ENCODE assay signal across 8 mouse cellular contexts in genomic region chr7:143463865-143464415, GRCm38 (mm10). TPM values are rescaled to one million over a fixed set of nuclear protein-coding genes. Genes with fewer than 3 reads are reported as not detected.
DNase-seq lines count a peak whose midpoint lies in the region; ATAC-seq lines count a peak whose summit lies in the region.

No protein-coding gene starts in this region.

- H3K4me3 ChIP-seq in embryonic facial prominence, embryonic 11.5 days (ENCODE audit: low read depth, low read length), result no peak overlapping the region
- no peak overlapping the region for H3K4me3 ChIP-seq in heart, embryonic 16.5 days (ENCODE audit: low read length)

- H3K27me3 ChIP-seq in embryonic facial prominence, embryonic 11.5 days (ENCODE audit: control insufficient read depth, insufficient read depth, low read length), result 0 out of 2 replicates have a peak, but pooled peaks cover 2% of the 10 kb centered on the region
- H3K27me3 ChIP-seq in heart, embryonic 16.5 days (ENCODE audit: control insufficient read depth, insufficient read depth, low read length), result 0 out of 2 replicates have a peak, but pooled peaks cover 2% of the 10 kb centered on the region

- DNase-seq in ES-CJ7 (ENCODE audit: low read depth, low spot score), result peak; percentile 78
- peak; percentile 89 for DNase-seq in adrenal gland, postnatal 10 days
- peak; percentile 86 for DNase-seq in embryonic facial prominence, embryonic 11.5 days (ENCODE audit: low spot score)
- peak; percentile 48 to 70 for DNase-seq in layer of hippocampus, adult 8-10 months (ENCODE audit: low spot score in 2 of 2)
- DNase-seq in lung, postnatal 10 days, result peak; percentile 87
- peak; percentile 72 for DNase-seq in right cerebral cortex, postnatal 25 days
- peak; percentile 67 to 85 for DNase-seq in urinary bladder, postnatal 4 days (ENCODE audit: low spot score in 2 of 2)

- H3K27ac ChIP-seq in embryonic facial prominence, embryonic 11.5 days (replicated peaks; ENCODE audit: low read depth, low read length), result peak overlapping the region; percentile 38
- no peak overlapping the region; the same call in 1 of the 2 replicates for H3K27ac ChIP-seq in heart, embryonic 16.5 days (ENCODE audit: low read length)

- no peak overlapping the region for H3K9ac ChIP-seq in embryonic facial prominence, embryonic 11.5 days (replicated peaks; ENCODE audit: low read length)
- H3K9ac ChIP-seq in heart, embryonic 16.5 days (ENCODE audit: low read length), result no peak overlapping the region

- 39% methylated on average over 11 of the region's 11 CpGs for WGBS in embryonic facial prominence, embryonic 11.5 days
- 16% methylated on average over 11 of the region's 11 CpGs for WGBS in heart, embryonic 16.5 days

- H3K9me3 ChIP-seq in embryonic facial prominence, embryonic 11.5 days (replicated peaks; ENCODE audit: control insufficient read depth, low read length), result peaks cover 18% of the 10 kb centered on the region
- H3K9me3 ChIP-seq in heart, embryonic 16.5 days (replicated peaks; ENCODE audit: control insufficient read depth, low read length), result peaks cover 16% of the 10 kb centered on the region

- no peak overlapping the region for H3K4me2 ChIP-seq in embryonic facial prominence, embryonic 11.5 days (ENCODE audit: low read depth, low read length)
- H3K4me2 ChIP-seq in heart, embryonic 16.5 days (ENCODE audit: low read depth, low read length), result peak overlapping the region; percentile 38

- no peak for ATAC-seq in embryonic facial prominence, embryonic 11.5 days (replicated peaks; ENCODE audit: insufficient number of reproducible peaks, low FRiP score, low TSS enrichment, low read depth)
- ATAC-seq in heart, embryonic 16.5 days (replicated peaks; ENCODE audit: extremely low read depth, insufficient read depth, low FRiP score), result no peak

- no peaks in the 10 kb centered on the region for H3K36me3 ChIP-seq in embryonic facial prominence, embryonic 11.5 days (replicated peaks; ENCODE audit: control insufficient read depth, insufficient read depth, low read depth, low read length)
- no peaks in the 10 kb centered on the region for H3K36me3 ChIP-seq in heart, embryonic 16.5 days (ENCODE audit: control insufficient read depth, insufficient read depth)

- no peaks in the 10 kb centered on the region; the same call in none of the 2 replicates for H3K4me1 ChIP-seq in embryonic facial prominence, embryonic 11.5 days (ENCODE audit: control insufficient read depth, insufficient read depth, low read length)
- H3K4me1 ChIP-seq in heart, embryonic 16.5 days (ENCODE audit: control insufficient read depth, insufficient read depth, low read length), result peaks cover 22% of the 10 kb centered on the region

RNA-seq across cellular contexts. Expression of gene Cdkn1c, which starts 3.1 kb away (rescaled TPM):
- total RNA-seq in adrenal gland, postnatal 10 days (2021), result 100 to 1,000 TPM; 386 to 453 TPM
- 1,085 and 1,117 TPM in 2 replicates for polyA plus RNA-seq in embryonic facial prominence, embryonic 11.5 days (2014; fragmentation: Nextera tagmentation; extraction: Ambion mirVana)
- 285 and 286 TPM in 2 replicates for polyA plus RNA-seq in heart, embryonic 16.5 days (2015; fragmentation: Nextera tagmentation; extraction: Ambion mirVana)
- total RNA-seq in layer of hippocampus, adult 8-10 months (2022), result 1 to 10 TPM; 4.4 to 9.9 (median 7.0) TPM

RNA-seq across cellular contexts. Expression of gene Slc22a18, which starts 9.6 kb away (rescaled TPM):
- 10 to 100 TPM in 1 of 2 experiments, 1 to 10 TPM in 1; 6.5 to 15.0 TPM for total RNA-seq in adrenal gland, postnatal 10 days (2021)
- polyA plus RNA-seq in embryonic facial prominence, embryonic 11.5 days (2014; fragmentation: Nextera tagmentation; extraction: Ambion mirVana), result 0.58 and 1.0 TPM in 2 replicates
- polyA plus RNA-seq in heart, embryonic 16.5 days (2015; fragmentation: Nextera tagmentation; extraction: Ambion mirVana), result 0.66 and 1.0 TPM in 2 replicates
- 1 to 10 TPM in 2 of 4 experiments, under 1 TPM in 1, not detected in 1; 0.66 to 1.4 (median 1.4) TPM for total RNA-seq in layer of hippocampus, adult 8-10 months (2022)

RNA-seq across cellular contexts. Expression of gene Phlda2, which starts 39.0 kb away (rescaled TPM):
- under 1 TPM in 1 of 2 experiments, not detected in 1; 0.82 TPM for total RNA-seq in adrenal gland, postnatal 10 days (2021)
- polyA plus RNA-seq in embryonic facial prominence, embryonic 11.5 days (2014; fragmentation: Nextera tagmentation; extraction: Ambion mirVana), result 2.8 and 2.9 TPM in 2 replicates
- polyA plus RNA-seq in heart, embryonic 16.5 days (2015; fragmentation: Nextera tagmentation; extraction: Ambion mirVana), result 0.29 and 0.71 TPM in 2 replicates
- under 1 TPM in 1 of 4 experiments, not detected in 3; 0.66 TPM for total RNA-seq in layer of hippocampus, adult 8-10 months (2022)

Comparison
In these comparisons a context has a peak if more than half of its experiments do, and no peak if none do; other contexts are left out.
1. RNA of gene Cdkn1c, which starts 3.1 kb away (total RNA-seq): 386 to 453 TPM in adrenal gland, postnatal 10 days; 4.4 to 9.9 TPM in layer of hippocampus, adult 8-10 months; every median in the first group is over 10 times any median in the second.
2. Peak in every context shown above with its lines, with median percentiles within 50 percentile points of each other: DNase-seq.